Mouse (Mus musculus): ENCODE data around the gene Mdc1. TPM values are rescaled to one million over a fixed set of nuclear protein-coding genes. Genes with fewer than 3 reads are reported as not detected.
A peak's percentile ranks its signal among the peaks of the same experiment; 100 is the strongest.

Mdc1 gene
- polyA plus RNA-seq, 1 experiment from 2014 or later = 22.9 TPM

GRCm38 (mm10) chr17:35833239-35833751, 8.0 kb upstream of the Mdc1 start:
- Histone ChIP-seq H3K79me2 (ENCODE audit: inconsistent target) (peaks cover 49% of the 10 kb centered on the region), H3K4me3 (ENCODE audit: inconsistent target) (no peak overlapping the region), H3K27ac (no peak overlapping the region), H3K36me3 (ENCODE audit: inconsistent target) (peaks cover 43% of the 10 kb centered on the region)
- WGBS (ENCODE audit: missing documents) = 42% methylated on average over 5 of the region's 5 CpGs

- Histone ChIP-seq H3K27ac (no peak overlapping the region), H3K79me2 (ENCODE audit: inconsistent target) (peaks cover 49% of the 10 kb centered on the region), H3K36me3 (ENCODE audit: inconsistent target) (peaks cover 43% of the 10 kb centered on the region), H3K4me3 (ENCODE audit: inconsistent target) (no peak overlapping the region)
- WGBS (ENCODE audit: missing documents) = 68% methylated on average over 4 of the region's 5 CpGs
These were observed 7.4 kb upstream of the Mdc1 start for GRCm38 (mm10) chr17:35833894-35834293.

DNA sequence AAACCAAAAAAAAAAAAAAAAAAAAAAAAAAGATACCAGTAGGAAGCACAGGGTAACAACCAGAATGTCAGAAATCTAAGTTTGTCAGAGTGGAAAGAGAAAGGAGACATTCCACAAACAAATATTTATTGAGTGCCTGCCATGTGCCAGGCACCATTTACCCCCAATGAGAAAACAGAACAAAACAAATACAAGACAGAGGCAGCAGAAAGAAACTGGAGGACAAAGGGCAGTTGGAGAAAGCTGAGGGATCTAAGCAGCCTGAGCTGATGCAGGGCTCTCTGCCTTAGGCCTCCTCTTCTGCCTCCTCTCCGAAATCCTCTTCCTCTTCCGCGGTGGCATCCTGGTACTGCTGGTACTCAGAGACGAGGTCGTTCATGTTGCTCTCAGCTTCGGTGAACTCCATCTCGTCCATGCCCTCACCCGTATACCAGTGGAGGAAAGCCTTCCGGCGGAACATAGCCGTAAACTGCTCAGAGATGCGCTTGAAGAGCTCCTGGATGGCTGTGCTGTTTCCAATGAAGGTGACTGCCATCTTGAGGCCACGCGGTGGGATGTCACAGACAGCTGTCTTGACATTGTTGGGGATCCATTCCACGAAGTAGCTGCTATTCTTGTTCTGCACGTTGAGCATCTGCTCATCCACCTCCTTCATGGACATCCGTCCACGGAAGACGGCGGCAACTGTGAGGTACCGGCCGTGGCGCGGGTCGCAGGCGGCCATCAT, 6.5 kb upstream of the Mdc1 start:
- WGBS (ENCODE audit: missing documents) = 64% methylated on average over 26 of the region's 26 CpGs
- Histone ChIP-seq H3K27ac (no peak overlapping the region), H3K79me2 (ENCODE audit: inconsistent target) (peaks cover 49% of the 10 kb centered on the region), H3K4me3 (ENCODE audit: inconsistent target) (no peak overlapping the region), H3K36me3 (ENCODE audit: inconsistent target) (peaks cover 43% of the 10 kb centered on the region)

- Histone ChIP-seq H3K27ac (no peak overlapping the region), H3K79me2 (ENCODE audit: inconsistent target) (peaks cover 49% of the 10 kb centered on the region), H3K4me3 (ENCODE audit: inconsistent target) (peak overlapping the region; percentile 98; the same call in 1 of the 2 replicates), H3K36me3 (ENCODE audit: inconsistent target) (peaks cover 43% of the 10 kb centered on the region)
- WGBS (ENCODE audit: missing documents) = 84% methylated on average over 24 of the region's 26 CpGs
These were observed 5.7 kb upstream of the Mdc1 start for GRCm38 (mm10) chr17:35835424-35836140.

GRCm38 (mm10) chr17:35836178-35836965, 4.9 kb upstream of the Mdc1 start:
- WGBS (ENCODE audit: missing documents) = 6% methylated on average over 24 of the region's 24 CpGs
- peak overlapping the region; percentile 96 for H3K27ac ChIP-seq
- H3K79me2 ChIP-seq (ENCODE audit: inconsistent target) = peaks cover 49% of the 10 kb centered on the region
- peaks cover 42% of the 10 kb centered on the region for H3K36me3 ChIP-seq (ENCODE audit: inconsistent target)
- H3K4me3 ChIP-seq (ENCODE audit: inconsistent target) = peak overlapping the region; percentile 98

DNA sequence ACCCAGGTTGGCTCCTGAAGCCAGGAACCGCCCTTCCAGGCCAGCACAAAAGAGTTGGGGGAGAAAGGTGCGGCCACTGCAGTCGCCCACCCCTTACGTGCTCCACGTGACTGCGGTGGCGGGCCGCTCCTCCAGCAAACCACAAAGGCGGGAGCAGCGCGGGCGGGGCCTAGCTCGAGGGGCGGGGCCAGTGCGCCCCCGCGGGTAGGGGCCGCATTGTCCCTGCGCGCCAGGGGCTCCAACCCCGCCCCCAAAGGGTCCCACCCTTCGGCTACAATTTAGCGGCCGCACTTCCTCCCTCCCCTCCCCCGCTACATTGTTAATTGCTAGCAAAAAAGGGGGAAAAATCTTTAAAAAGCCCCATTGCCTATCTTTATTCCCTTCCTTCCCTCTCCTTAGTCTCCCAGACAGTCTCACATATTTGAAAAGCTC, 4.3 kb upstream of the Mdc1 start:
- H3K27ac ChIP-seq = peak overlapping the region; percentile 96
- peak overlapping the region; percentile 98 for H3K4me3 ChIP-seq (ENCODE audit: inconsistent target)
- H3K79me2 ChIP-seq (ENCODE audit: inconsistent target) = peaks cover 53% of the 10 kb centered on the region
- WGBS (ENCODE audit: missing documents) = under 1% methylated on average over 21 of the region's 25 CpGs
- H3K36me3 ChIP-seq (ENCODE audit: inconsistent target) = peaks cover 36% of the 10 kb centered on the region

DNA sequence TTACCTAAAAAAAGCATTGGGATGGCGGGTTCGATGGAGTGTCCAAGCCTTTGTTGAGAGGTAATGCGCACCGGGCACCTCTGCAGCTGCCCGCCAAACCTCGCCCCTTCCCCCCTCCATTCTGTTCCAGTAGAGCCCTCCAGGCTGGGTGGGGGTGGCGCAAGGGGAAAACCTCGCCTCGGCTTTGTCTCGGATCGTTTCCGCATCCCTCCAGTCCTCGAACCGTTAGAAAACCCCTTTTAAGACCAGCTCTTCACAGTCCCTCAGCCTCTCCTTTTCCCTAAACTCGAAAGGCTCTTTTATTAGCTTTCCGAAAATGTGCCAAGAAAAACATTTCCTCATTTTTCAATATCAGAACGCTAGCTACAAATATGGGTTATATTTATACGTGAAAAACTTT, 3.8 kb upstream of the Mdc1 start:
- Histone ChIP-seq H3K27ac (peak overlapping the region; percentile 96), H3K4me3 (ENCODE audit: inconsistent target) (peak overlapping the region; percentile 98), H3K36me3 (ENCODE audit: inconsistent target) (peaks cover 31% of the 10 kb centered on the region), H3K79me2 (ENCODE audit: inconsistent target) (peaks cover 58% of the 10 kb centered on the region)
- WGBS (ENCODE audit: missing documents) = under 1% methylated on average over 18 of the region's 18 CpGs

DNA sequence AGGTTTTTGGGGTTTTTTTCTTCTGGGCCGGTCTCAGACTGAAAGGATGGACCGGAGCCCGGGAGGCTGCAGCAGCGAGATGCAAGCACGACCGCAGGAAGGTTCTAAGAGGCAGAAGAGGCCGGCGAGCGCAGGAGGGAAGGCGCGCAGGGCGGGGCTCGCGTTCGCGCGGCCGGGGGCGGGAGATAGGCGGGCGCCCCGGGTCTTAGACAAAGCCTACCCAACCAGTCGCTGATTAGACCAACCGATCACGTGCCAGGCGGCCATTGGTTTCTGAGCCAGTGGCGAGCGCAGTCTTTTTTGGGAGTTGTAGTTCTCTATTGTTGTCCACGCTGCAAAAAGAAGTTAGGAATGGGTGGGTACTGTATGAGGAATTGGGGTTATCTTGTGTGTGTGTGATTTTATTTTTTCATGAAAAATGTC, 3.2 kb upstream of the Mdc1 start, which contains the start of gene Tubb5:
Tubb5 (minus strand) TSS at position 185 of the 423 bp plus-strand sequence.
- peaks cover 63% of the 10 kb centered on the region for H3K79me2 ChIP-seq (ENCODE audit: inconsistent target)
- 1% methylated on average over 29 of the region's 29 CpGs for WGBS (ENCODE audit: missing documents)
- H3K4me3 ChIP-seq (ENCODE audit: inconsistent target) = peak within 1 kb of the TSS; percentile 98
- peak within 1 kb of the TSS; percentile 96 for H3K27ac ChIP-seq
- H3K36me3 ChIP-seq (ENCODE audit: inconsistent target) = peaks cover 25% of the 10 kb centered on the region

GRCm38 (mm10) chr17:35838570-35838969, 2.7 kb upstream of the Mdc1 start:
- peak overlapping the region; percentile 64 for H3K27ac ChIP-seq
- H3K4me3 ChIP-seq (ENCODE audit: inconsistent target) = peak overlapping the region; percentile 34
- 9% methylated on average over 5 of the region's 5 CpGs for WGBS (ENCODE audit: missing documents)

GRCm38 (mm10) chr17:35839002-35839401, 2.3 kb upstream of the Mdc1 start:
- Histone ChIP-seq H3K27ac (peak overlapping the region; percentile 64), H3K79me2 (ENCODE audit: inconsistent target) (peaks cover 60% of the 10 kb centered on the region), H3K36me3 (ENCODE audit: inconsistent target) (peaks cover 21% of the 10 kb centered on the region), H3K4me3 (ENCODE audit: inconsistent target) (peak overlapping the region; percentile 34)
- 67% methylated on average over 3 of the region's 3 CpGs for WGBS (ENCODE audit: missing documents)

More at GRCm38 (mm10) chr17:35838570-35838969, 2.7 kb upstream of the Mdc1 start:
- peaks cover 24% of the 10 kb centered on the region for H3K36me3 ChIP-seq (ENCODE audit: inconsistent target)
- peaks cover 63% of the 10 kb centered on the region for H3K79me2 ChIP-seq (ENCODE audit: inconsistent target)

GRCm38 (mm10) chr17:35840561-35840960, 754 bp upstream of the Mdc1 start:
- H3K36me3 ChIP-seq (ENCODE audit: inconsistent target) = peaks cover 12% of the 10 kb centered on the region
- 67% methylated on average over 11 of the region's 14 CpGs for WGBS (ENCODE audit: missing documents)
- peak overlapping the region; percentile 19 for H3K4me3 ChIP-seq (ENCODE audit: inconsistent target)
- peak overlapping the region; percentile 54 for H3K27ac ChIP-seq
- peaks cover 44% of the 10 kb centered on the region for H3K79me2 ChIP-seq (ENCODE audit: inconsistent target)

DNA sequence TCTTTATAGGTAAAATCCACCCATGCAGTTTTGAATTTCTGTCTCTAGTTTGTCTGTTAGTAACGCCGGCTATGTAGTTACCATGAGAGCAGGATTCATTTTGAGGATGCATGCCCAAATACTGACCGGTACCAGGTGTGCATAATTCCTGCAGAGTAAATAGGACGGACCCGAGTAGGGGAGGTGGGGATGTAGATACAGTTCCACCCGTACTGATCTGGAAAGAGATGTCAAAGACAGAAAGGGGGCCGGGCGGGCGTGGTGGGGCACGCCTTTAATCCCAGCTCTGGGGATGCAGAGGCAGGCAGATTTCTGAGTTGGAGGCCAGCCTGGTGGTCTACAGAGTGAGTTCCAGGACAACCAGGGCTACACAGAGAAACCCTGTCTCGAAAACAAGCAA, 691 bp downstream of the Mdc1 start:
- peak overlapping the region; percentile 74 for H3K4me3 ChIP-seq (ENCODE audit: inconsistent target)
- peaks cover 15% of the 10 kb centered on the region for H3K36me3 ChIP-seq (ENCODE audit: inconsistent target)
- WGBS (ENCODE audit: missing documents) = 8% methylated on average over 11 of the region's 11 CpGs
- H3K27ac ChIP-seq = peak overlapping the region; percentile 73
- peaks cover 31% of the 10 kb centered on the region for H3K79me2 ChIP-seq (ENCODE audit: inconsistent target)

GRCm38 (mm10) chr17:35843514-35843913, 2.2 kb downstream of the Mdc1 start:
- Histone ChIP-seq H3K79me2 (ENCODE audit: inconsistent target) (peaks cover 21% of the 10 kb centered on the region), H3K36me3 (ENCODE audit: inconsistent target) (peaks cover 23% of the 10 kb centered on the region), H3K27ac (no peak overlapping the region), H3K4me3 (ENCODE audit: inconsistent target) (no peak overlapping the region)
- WGBS (ENCODE audit: missing documents) = 85% methylated on average over 3 of the region's 3 CpGs

DNA sequence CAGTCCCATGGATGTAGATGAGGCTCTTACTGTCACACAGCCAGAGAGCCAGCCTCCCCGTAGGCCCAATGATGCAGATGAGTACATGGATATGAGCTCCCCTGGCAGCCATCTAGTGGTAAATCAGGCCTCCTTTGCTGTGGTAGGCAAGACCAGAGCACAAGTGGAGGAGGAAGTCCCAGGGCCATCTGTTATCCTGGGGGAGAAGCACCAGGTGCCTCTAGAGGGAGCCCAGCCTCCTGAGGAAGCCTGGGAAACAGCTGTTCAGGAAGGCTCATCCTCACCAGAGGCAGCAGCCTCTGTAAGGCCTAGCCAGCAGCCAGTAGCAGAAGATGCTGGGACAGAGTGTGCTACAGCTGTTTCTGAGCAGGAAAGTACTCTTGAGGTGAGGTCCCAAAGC, 6.8 kb downstream of the Mdc1 start:
- Histone ChIP-seq H3K79me2 (ENCODE audit: inconsistent target) (peaks cover 6% of the 10 kb centered on the region; the same call in 1 of the 2 replicates), H3K36me3 (ENCODE audit: inconsistent target) (peaks cover 38% of the 10 kb centered on the region), H3K4me3 (ENCODE audit: inconsistent target) (no peak overlapping the region), H3K27ac (no peak overlapping the region)
- 60% methylated on average over 1 of the region's 1 CpGs for WGBS (ENCODE audit: missing documents)
